In genomic region chr19:46477432-46477845, GRCm38 (mm10) we compare ENCODE assay signal across 8 mouse cellular contexts. TPM values are rescaled to one million over a fixed set of nuclear protein-coding genes. Genes with fewer than 3 reads are reported as not detected.
A peak's percentile ranks its signal among the peaks of the same experiment; 100 is the strongest.
DNase-seq lines count a peak whose midpoint lies in the region; ATAC-seq and TF ChIP-seq lines count a peak whose summit lies in the region.
"Had no signal": no experiment of that assay in that cellular context is flagged by ENCODE, and none has a peak within 500 bp of the region (broad histone marks: within the 10 kb centered on the region; RNA-seq: fewer than 3 reads in every experiment).

No protein-coding gene starts in this region.

- H3K4me3 ChIP-seq in kidney, adult 2 months (ENCODE audit: insufficient read depth, low read depth, low read length), result no peak overlapping the region
- H3K4me3 ChIP-seq in CH12.LX (replicated peaks in 1 of 3; ENCODE audit: low read depth in 2 of 3, low read length in 2 of 3, poor library complexity in 1 of 3), result peak overlapping the region in 1 of 3 experiments; percentile 56

- 51% methylated on average over 10 of the region's 10 CpGs for WGBS in kidney, adult 2 months

- H3K9me3 ChIP-seq in CH12.LX (replicated peaks; ENCODE audit: low read length), result no peaks in the 10 kb centered on the region

- peak; percentile 65 for DNase-seq in kidney, adult 2 months
- no peak for DNase-seq in kidney, adult 11 months
- no peak for DNase-seq in CH12.LX (ENCODE audit: extremely low read depth)
- peak; percentile 46 for DNase-seq in NIH3T3 (ENCODE audit: low read depth)
- peak; percentile 66 to 80 for DNase-seq in kidney, postnatal 25 days
- no peak for DNase-seq in cerebellum, postnatal 14 days

- peaks cover 11% of the 10 kb centered on the region for H3K4me1 ChIP-seq in kidney, adult 2 months (ENCODE audit: control insufficient read depth, insufficient read depth, low read length)
- H3K4me1 ChIP-seq in CH12.LX (ENCODE audit: control insufficient read depth in 1 of 2, insufficient read depth in 2 of 2), result peaks cover 15 to 67% of the 10 kb centered on the region in 2 experiments

- H3K79me2 ChIP-seq in CH12.LX (replicated peaks; ENCODE audit: control insufficient read depth, extremely low read depth, insufficient read depth, poor library complexity, severe bottlenecking), result no peaks in the 10 kb centered on the region

- dilution Hi-C loops in CH12.LX (cut with MboI; ENCODE audit: extremely low pct_ligation_motif_present, extremely low pct_unique_long_range_greater_than_20kb, low sequenced_read_pairs), result no loop called here

- ATAC-seq in CD4-positive, CD25-positive, alpha-beta regulatory T cell, adult 4 months, result no peak

- no peaks in the 10 kb centered on the region for H3K36me3 ChIP-seq in kidney, adult 2 months (ENCODE audit: control insufficient read depth, insufficient read depth, low read length)
- peaks cover 24 to 69% of the 10 kb centered on the region in 2 experiments for H3K36me3 ChIP-seq in CH12.LX (replicated peaks in 1 of 2; ENCODE audit: control insufficient read depth in 1 of 2, insufficient read depth in 1 of 2, low read length in 1 of 2)

- TF ChIP-seq EP300 in CH12.LX (IDR thresholded peaks at IDR 0.05; ENCODE audit: low read length), result no peak

- TF ChIP-seq POLR2A in kidney, adult 2 months (IDR thresholded peaks at IDR 0.05; ENCODE audit: low read depth, low read length), result no peak
- no peak for TF ChIP-seq POLR2A in CH12.LX (IDR thresholded peaks at IDR 0.05; ENCODE audit: low read depth, low read length)

- no peak for TF ChIP-seq RAD21 in CH12.LX (IDR thresholded peaks at IDR 0.05; ENCODE audit: low read depth, low read length)

- in situ Hi-C loops in CH12.LX (cut with MboI; ENCODE audit: low pct_ligation_motif_present, low pct_unique_long_range_greater_than_20kb, low sequenced_read_pairs), result no loop called here

- peak overlapping the region; percentile 61; the same call in 1 of the 2 replicates for H3K27ac ChIP-seq in kidney, adult 2 months (ENCODE audit: insufficient read depth, low read depth, low read length)
- peak overlapping the region; percentile 64; the same call in 1 of the 2 replicates for H3K27ac ChIP-seq in CH12.LX (ENCODE audit: insufficient read depth, low read depth)
- H3K27ac ChIP-seq: liver, embryonic 14.5 days had no signal

- H3K4me2 ChIP-seq in CH12.LX (ENCODE audit: insufficient read depth, low read depth, poor library complexity, severe bottlenecking), result no peak overlapping the region

- TF ChIP-seq CTCF in kidney, adult 2 months (conservative IDR thresholded peaks at IDR 0.05; ENCODE audit: insufficient read depth, insufficient read length, low read depth, low read length), result no peak
- no peak for TF ChIP-seq CTCF in CH12.LX (conservative IDR thresholded peaks at IDR 0.05 in 1 of 2, IDR thresholded peaks at IDR 0.05 in 1 of 2; ENCODE audit: low read depth in 2 of 2, low read length in 2 of 2)

- H3K27me3 ChIP-seq in kidney, adult 2 months (replicated peaks; ENCODE audit: control insufficient read depth, insufficient read depth, low read length), result no peaks in the 10 kb centered on the region
- no peaks in the 10 kb centered on the region for H3K27me3 ChIP-seq in CH12.LX (replicated peaks)

- no peak overlapping the region for H3K9ac ChIP-seq in CH12.LX (ENCODE audit: insufficient read depth, low read depth)
- H3K9ac ChIP-seq: liver, embryonic 14.5 days had no signal

TF ChIP-seq in CH12.LX, 34 proteins besides CTCF, POLR2A, EP300 and RAD21:
- TF ChIP-seq RCOR1 (conservative IDR thresholded peaks at IDR 0.05; ENCODE audit: low read depth, low read length) (no peak), MXI1 (IDR thresholded peaks at IDR 0.05; ENCODE audit: low read depth, low read length) (no peak)

RNA-seq across cellular contexts. Expression of gene Trim8, which starts 24.1 kb away (rescaled TPM):
- polyA plus RNA-seq in kidney, adult 2 months (2012; rRNA removed), result 41.3 and 43.6 TPM in 2 replicates
- total RNA-seq in CH12.LX (2012; rRNA removed) (11.0 and 12.0 TPM in 2 replicates), CH12.LX (2014; rRNA removed) (3.7 and 4.4 TPM in 2 replicates)
- polyA plus RNA-seq in CH12.LX (2012; ENCODE audit: insufficient read length, low read depth), result 23.3 and 24.9 TPM in 2 replicates
- 10 to 100 TPM; 16.3 to 21.5 TPM for polyA plus RNA-seq in CD4-positive, CD25-positive, alpha-beta regulatory T cell, adult 4 months (2017; shearing (Covaris generic))

Comparison
In these comparisons a context has a peak if more than half of its experiments do, and no peak if none do; other contexts are left out.
1. DNase-seq: peak in kidney, adult 2 months (single experiment), NIH3T3 (single experiment) and kidney, postnatal 25 days (2 of 2); none in kidney, adult 11 months (single experiment), CH12.LX (single experiment) and cerebellum, postnatal 14 days (0 of 2).